Mouse (Mus musculus) duodenum, adult 2 months (tissue): ENCODE measurements around the gene H2al1j. TPM values are rescaled to one million over a fixed set of nuclear protein-coding genes. Genes with fewer than 3 reads are reported as not detected.

ENCODE experiments used
- polyA plus RNA-seq: library from polyadenylated mRNA; depleted of rRNA; stranded (reverse); fragments of >200 nt; gene quantifications from 2 replicates; pipeline ENCODE4 v1.2.3, GENCODE M21; 2012; ENCODE audit warnings: low replicate concordance; rRNA removed

Gene H2al1j
- polyA plus RNA-seq: not detected in 2 replicates

DNA sequence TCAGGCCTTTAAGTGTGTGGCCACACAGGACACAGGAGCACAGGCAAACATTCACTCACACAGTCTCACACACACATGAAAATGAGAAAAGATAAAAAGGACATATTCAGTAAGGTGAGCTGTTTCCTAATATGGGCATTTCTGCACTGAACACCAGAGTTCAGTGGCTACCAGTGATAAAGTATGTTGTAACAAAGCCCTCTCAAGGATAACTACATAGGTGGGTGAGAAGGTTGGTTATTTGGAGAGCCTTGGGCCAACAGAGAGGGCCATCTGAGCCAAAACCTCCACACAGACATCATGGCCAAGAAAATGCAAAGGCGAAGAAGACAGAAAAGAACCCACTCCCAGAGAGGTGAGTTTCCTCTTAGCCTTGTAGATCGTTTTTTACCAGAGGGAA is at the start of gene H2al1j:
Gene H2al1j (plus strand): TSS at position 301 of the 400 bp plus-strand sequence.

DNA sequence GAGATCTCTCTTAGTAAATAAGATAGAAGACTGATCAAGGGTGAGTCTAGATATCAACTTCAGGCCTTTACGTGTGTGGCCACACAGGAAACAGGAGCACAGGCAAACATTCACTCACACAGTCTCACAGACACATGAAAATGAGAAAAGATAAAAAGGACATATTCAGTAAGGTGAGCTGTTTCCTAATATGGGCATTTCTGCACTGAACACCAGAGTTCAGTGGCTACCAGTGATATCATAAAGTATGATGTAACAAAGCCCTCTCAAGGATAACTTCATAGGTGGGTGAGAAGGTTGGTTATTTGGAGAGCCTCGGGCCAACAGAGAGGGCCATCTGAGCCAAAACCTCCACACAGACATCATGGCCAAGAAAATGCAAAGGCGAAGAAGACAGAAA is 28.7 kb upstream of the H2al1j start, which contains the start of gene H2al1a:
Gene H2al1a (plus strand): TSS at position 301 of the 400 bp plus-strand sequence.

DNA sequence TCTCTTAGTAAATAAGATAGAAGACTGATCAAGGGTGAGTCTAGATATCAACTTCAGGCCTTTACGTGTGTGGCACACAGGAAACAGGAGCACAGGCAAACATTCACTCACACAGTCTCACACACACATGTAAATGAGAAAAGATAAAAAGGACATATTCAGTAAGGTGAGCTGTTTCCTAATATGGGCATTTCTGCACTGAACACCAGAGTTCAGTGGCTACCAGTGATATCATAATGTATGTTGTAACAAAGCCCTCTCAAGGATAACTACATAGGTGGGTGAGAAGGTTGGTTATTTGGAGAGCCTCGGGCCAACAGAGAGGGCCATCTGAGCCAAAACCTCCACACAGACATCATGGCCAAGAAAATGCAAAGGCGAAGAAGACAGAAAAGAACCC is 25.5 kb upstream of the H2al1j start, which contains the start of gene H2al1b:
Gene H2al1b (plus strand): TSS at position 301 of the 400 bp plus-strand sequence.

DNA sequence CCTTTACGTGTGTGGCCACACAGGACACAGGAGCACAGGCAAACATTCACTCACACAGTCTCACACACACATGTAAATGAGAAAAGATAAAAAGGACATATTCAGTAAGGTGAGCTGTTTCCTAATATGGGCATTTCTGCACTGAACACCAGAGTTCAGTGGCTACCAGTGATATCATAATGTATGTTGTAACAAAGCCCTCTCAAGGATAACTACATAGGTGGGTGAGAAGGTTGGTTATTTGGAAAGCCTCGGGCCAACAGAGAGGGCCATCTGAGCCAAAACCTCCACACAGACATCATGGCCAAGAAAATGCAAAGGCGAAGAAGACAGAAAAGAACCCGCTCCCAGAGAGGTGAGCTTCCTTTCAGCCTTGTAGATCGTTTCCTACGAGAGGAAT is 22.3 kb upstream of the H2al1j start, which contains the start of gene H2al1c:
Gene H2al1c (plus strand): TSS at position 301 of the 400 bp plus-strand sequence.

DNA sequence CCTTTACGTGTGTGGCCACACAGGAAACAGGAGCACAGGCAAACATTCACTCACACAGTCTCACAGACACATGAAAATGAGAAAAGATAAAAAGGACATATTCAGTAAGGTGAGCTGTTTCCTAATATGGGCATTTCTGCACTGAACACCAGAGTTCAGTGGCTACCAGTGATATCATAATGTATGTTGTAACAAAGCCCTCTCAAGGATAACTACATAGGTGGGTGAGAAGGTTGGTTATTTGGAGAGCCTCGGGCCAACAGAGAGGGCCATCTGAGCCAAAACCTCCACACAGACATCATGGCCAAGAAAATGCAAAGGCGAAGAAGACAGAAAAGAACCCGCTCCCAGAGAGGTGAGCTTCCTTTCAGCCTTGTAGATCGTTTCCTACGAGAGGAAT is 19.1 kb upstream of the H2al1j start, which contains the start of gene H2al1d:
Gene H2al1d (plus strand): TSS at position 301 of the 400 bp plus-strand sequence.

DNA sequence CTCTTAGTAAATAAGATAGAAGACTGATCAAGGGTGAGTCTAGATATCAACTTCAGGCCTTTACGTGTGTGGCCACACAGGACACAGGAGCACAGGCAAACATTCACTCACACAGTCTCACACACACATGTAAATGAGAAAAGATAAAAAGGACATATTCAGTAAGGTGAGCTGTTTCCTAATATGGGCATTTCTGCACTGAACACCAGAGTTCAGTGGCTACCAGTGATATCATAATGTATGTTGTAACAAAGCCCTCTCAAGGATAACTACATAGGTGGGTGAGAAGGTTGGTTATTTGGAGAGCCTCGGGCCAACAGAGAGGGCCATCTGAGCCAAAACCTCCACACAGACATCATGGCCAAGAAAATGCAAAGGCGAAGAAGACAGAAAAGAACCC is 16.0 kb upstream of the H2al1j start, which contains the start of gene H2al1e:
Gene H2al1e (plus strand): TSS at position 301 of the 400 bp plus-strand sequence.

DNA sequence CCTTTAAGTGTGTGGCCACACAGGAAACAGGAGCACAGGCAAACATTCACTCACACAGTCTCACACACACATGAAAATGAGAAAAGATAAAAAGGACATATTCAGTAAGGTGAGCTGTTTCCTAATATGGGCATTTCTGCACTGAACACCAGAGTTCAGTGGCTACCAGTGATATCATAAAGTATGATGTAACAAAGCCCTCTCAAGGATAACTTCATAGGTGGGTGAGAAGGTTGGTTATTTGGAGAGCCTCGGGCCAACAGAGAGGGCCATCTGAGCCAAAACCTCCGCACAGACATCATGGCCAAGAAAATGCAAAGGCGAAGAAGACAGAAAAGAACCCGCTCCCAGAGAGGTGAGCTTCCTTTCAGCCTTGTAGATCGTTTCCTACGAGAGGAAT is 12.8 kb upstream of the H2al1j start, which contains the start of gene H2al1f:
Gene H2al1f (plus strand): TSS at position 301 of the 400 bp plus-strand sequence.

DNA sequence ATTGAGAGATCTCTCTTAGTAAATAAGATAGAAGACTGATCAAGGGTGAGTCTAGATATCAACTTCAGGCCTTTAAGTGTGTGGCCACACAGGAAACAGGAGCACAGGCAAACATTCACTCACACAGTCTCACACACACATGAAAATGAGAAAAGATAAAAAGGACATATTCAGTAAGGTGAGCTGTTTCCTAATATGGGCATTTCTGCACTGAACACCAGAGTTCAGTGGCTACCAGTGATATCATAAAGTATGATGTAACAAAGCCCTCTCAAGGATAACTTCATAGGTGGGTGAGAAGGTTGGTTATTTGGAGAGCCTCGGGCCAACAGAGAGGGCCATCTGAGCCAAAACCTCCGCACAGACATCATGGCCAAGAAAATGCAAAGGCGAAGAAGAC is 9.7 kb upstream of the H2al1j start, which contains the start of gene H2al1g:
Gene H2al1g (plus strand): TSS at position 301 of the 400 bp plus-strand sequence.

DNA sequence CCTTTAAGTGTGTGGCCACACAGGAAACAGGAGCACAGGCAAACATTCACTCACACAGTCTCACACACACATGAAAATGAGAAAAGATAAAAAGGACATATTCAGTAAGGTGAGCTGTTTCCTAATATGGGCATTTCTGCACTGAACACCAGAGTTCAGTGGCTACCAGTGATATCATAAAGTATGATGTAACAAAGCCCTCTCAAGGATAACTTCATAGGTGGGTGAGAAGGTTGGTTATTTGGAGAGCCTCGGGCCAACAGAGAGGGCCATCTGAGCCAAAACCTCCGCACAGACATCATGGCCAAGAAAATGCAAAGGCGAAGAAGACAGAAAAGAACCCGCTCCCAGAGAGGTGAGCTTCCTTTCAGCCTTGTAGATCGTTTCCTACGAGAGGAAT is 6.4 kb upstream of the H2al1j start, which contains the start of gene H2al1h:
Gene H2al1h (plus strand): TSS at position 301 of the 400 bp plus-strand sequence.

DNA sequence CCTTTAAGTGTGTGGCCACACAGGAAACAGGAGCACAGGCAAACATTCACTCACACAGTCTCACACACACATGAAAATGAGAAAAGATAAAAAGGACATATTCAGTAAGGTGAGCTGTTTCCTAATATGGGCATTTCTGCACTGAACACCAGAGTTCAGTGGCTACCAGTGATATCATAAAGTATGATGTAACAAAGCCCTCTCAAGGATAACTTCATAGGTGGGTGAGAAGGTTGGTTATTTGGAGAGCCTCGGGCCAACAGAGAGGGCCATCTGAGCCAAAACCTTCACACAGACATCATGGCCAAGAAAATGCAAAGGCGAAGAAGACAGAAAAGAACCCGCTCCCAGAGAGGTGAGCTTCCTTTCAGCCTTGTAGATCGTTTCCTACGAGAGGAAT is 3.3 kb upstream of the H2al1j start, which contains the start of gene H2al1i:
Gene H2al1i (plus strand): TSS at position 301 of the 400 bp plus-strand sequence.

Other genes starting within 250 kb of the H2al1j start
- not detected in 2 replicates for gene H2al1a, start 28.6 kb upstream of the H2al1j start, polyA plus RNA-seq
- gene H2al1b, start 25.4 kb upstream of the H2al1j start, polyA plus RNA-seq: not detected in 2 replicates
- not detected in 2 replicates for gene H2al1c, start 22.2 kb upstream of the H2al1j start, polyA plus RNA-seq
- gene H2al1d, start 19.0 kb upstream of the H2al1j start, polyA plus RNA-seq: not detected in 2 replicates
- gene H2al1e, start 15.9 kb upstream of the H2al1j start, polyA plus RNA-seq: not detected in 2 replicates
- gene H2al1f, start 12.7 kb upstream of the H2al1j start, polyA plus RNA-seq: not detected in 2 replicates
- gene H2al1g, start 9.6 kb upstream of the H2al1j start, polyA plus RNA-seq: not detected in 2 replicates
- not detected in 2 replicates for gene H2al1h, start 6.3 kb upstream of the H2al1j start, polyA plus RNA-seq
- not detected in 2 replicates for gene H2al1i, start 3.2 kb upstream of the H2al1j start, polyA plus RNA-seq